In genomic region chr8:94453868-94454488, GRCm38 (mm10) we compare ENCODE assay signal across 32 mouse cellular contexts. TPM values are rescaled to one million over a fixed set of nuclear protein-coding genes. Genes with fewer than 3 reads are reported as not detected.
DNase-seq lines count a peak whose midpoint lies in the region; ATAC-seq and TF ChIP-seq lines count a peak whose summit lies in the region.
"Had no signal": no experiment of that assay in that cellular context is flagged by ENCODE, and none has a peak within 500 bp of the region (broad histone marks: within the 10 kb centered on the region; RNA-seq: fewer than 3 reads in every experiment).

No protein-coding gene starts in this region.

- H3K4me1 ChIP-seq in heart, adult 2 months (ENCODE audit: control insufficient read depth, insufficient read depth, low read length): no peaks in the 10 kb centered on the region
- H3K4me1 ChIP-seq in forebrain, embryonic 16.5 days (replicated peaks; ENCODE audit: control insufficient read depth, insufficient read depth, low read length): no peaks in the 10 kb centered on the region
- H3K4me1 ChIP-seq: embryonic facial prominence, embryonic 12.5 days; heart, embryonic 15.5 days; hindbrain, embryonic 12.5 days; limb, embryonic 12.5 days; liver, embryonic 13.5 days; midbrain, embryonic 13.5 days had no signal

- peak; percentile 71 for DNase-seq in heart, adult 11 months
- DNase-seq in heart, adult 2 months: no peak
- peak; percentile 66 for DNase-seq in T-cell, adult 2 months (ENCODE audit: low spot score)
- peak; percentile 78 for DNase-seq in naive thymus-derived CD4-positive, alpha-beta T cell, adult 2 months (ENCODE audit: low read depth)
- DNase-seq in c-Kit-positive CD71-positive TER-119-positive erythroid progenitor cells, embryonic 14.5 days (ENCODE audit: low spot score): no peak
- DNase-seq: adrenal gland, adult 8-10 months; cerebellum, adult 9-10 months; embryo, embryonic 11 days; gastrocnemius, adult 2 months; kidney, postnatal 14 days; layer of hippocampus, adult 9-11 months; liver, embryonic 13.5 days; lung, adult 2 months; lung, postnatal 10 days; right cerebral cortex, adult 18-20 months; thymus, adult 2 months; thymus, postnatal 36 days had no signal

- H3K9ac ChIP-seq in heart, adult 2 months (ENCODE audit: low read depth, low read length): no peak overlapping the region
- no peak overlapping the region for H3K9ac ChIP-seq in forebrain, embryonic 16.5 days (replicated peaks; ENCODE audit: low read depth, low read length)
- H3K9ac ChIP-seq: embryonic facial prominence, embryonic 12.5 days; heart, embryonic 15.5 days; hindbrain, embryonic 12.5 days; limb, embryonic 12.5 days; liver, embryonic 13.5 days; midbrain, embryonic 13.5 days had no signal

- TF ChIP-seq CTCF in heart, adult 2 months (IDR thresholded peaks at IDR 0.05): no peak

- H3K79me2 ChIP-seq in heart, adult 2 months (replicated peaks; ENCODE audit: control insufficient read depth, insufficient read depth, low read length): no peaks in the 10 kb centered on the region

- H3K4me2 ChIP-seq in forebrain, embryonic 16.5 days (ENCODE audit: low read length): no peak overlapping the region
- H3K4me2 ChIP-seq: embryonic facial prominence, embryonic 12.5 days; heart, embryonic 15.5 days; hindbrain, embryonic 12.5 days; limb, embryonic 12.5 days; liver, embryonic 13.5 days; midbrain, embryonic 13.5 days had no signal

- WGBS in heart, adult 2 months: 65% methylated on average over 6 of the region's 6 CpGs
- 86% methylated on average over 6 of the region's 6 CpGs for WGBS in forebrain, embryonic 16.5 days

- no peaks in the 10 kb centered on the region for H3K27me3 ChIP-seq in heart, adult 2 months (ENCODE audit: control insufficient read depth, insufficient read depth, low read length)
- no peaks in the 10 kb centered on the region for H3K27me3 ChIP-seq in forebrain, embryonic 16.5 days (replicated peaks; ENCODE audit: control insufficient read depth, insufficient read depth, low read length)
- H3K27me3 ChIP-seq: embryonic facial prominence, embryonic 12.5 days; heart, embryonic 15.5 days; hindbrain, embryonic 12.5 days; limb, embryonic 12.5 days; liver, embryonic 13.5 days; midbrain, embryonic 13.5 days; Patski had no signal

- intact Hi-C loops in heart, adult 2 months (cut with DNase I): no loop called here

- H3K9me3 ChIP-seq in forebrain, embryonic 16.5 days (ENCODE audit: control insufficient read depth, low read length): no peaks in the 10 kb centered on the region
- H3K9me3 ChIP-seq: embryonic facial prominence, embryonic 12.5 days; G1E; heart, embryonic 15.5 days; hindbrain, embryonic 12.5 days; limb, embryonic 12.5 days; liver, embryonic 13.5 days; midbrain, embryonic 13.5 days had no signal

- H3K36me3 ChIP-seq in heart, adult 2 months (ENCODE audit: control insufficient read depth, insufficient read depth, low read length): no peaks in the 10 kb centered on the region
- H3K36me3 ChIP-seq in forebrain, embryonic 16.5 days (ENCODE audit: control insufficient read depth, insufficient read depth): no peaks in the 10 kb centered on the region
- H3K36me3 ChIP-seq: embryonic facial prominence, embryonic 12.5 days; G1E; heart, embryonic 15.5 days; hindbrain, embryonic 12.5 days; limb, embryonic 12.5 days; liver, embryonic 13.5 days; midbrain, embryonic 13.5 days had no signal

- no peak overlapping the region for H3K27ac ChIP-seq in heart, adult 2 months
- no peak overlapping the region for H3K27ac ChIP-seq in forebrain, embryonic 16.5 days (ENCODE audit: low read length)
- H3K27ac ChIP-seq: embryonic facial prominence, embryonic 12.5 days; gastrocnemius, adult 2 months; heart, embryonic 15.5 days; hindbrain, embryonic 12.5 days; hindbrain, postnatal 0 days; limb, embryonic 12.5 days; liver, embryonic 13.5 days; macrophage; midbrain, embryonic 13.5 days had no signal

- no peak for TF ChIP-seq POLR2A in heart, adult 2 months (IDR thresholded peaks at IDR 0.05; ENCODE audit: insufficient read depth, low read depth, low read length)

- ATAC-seq in CD4-positive, CD25-positive, alpha-beta regulatory T cell, adult 4 months: peak; percentile 70
- no peak for ATAC-seq in monocyte, adult 5-6 weeks (replicated peaks; ENCODE audit: insufficient number of reproducible peaks, low FRiP score, low TSS enrichment, poor library complexity, severe bottlenecking)
- ATAC-seq in forebrain, embryonic 16.5 days: no peak
- ATAC-seq: forebrain, embryonic 14.5 days; hindbrain, postnatal 0 days; intestine, postnatal 0 days; midbrain, embryonic 13.5 days; Patski had no signal

- H3K4me3 ChIP-seq in heart, adult 2 months: no peak overlapping the region
- no peak overlapping the region for H3K4me3 ChIP-seq in forebrain, embryonic 16.5 days (replicated peaks; ENCODE audit: low read length)
- H3K4me3 ChIP-seq: embryonic facial prominence, embryonic 12.5 days; gastrocnemius, adult 2 months; heart, embryonic 15.5 days; hindbrain, embryonic 12.5 days; limb, embryonic 12.5 days; liver, embryonic 13.5 days; midbrain, embryonic 13.5 days had no signal

- no peak for TF ChIP-seq EP300 in heart, adult 2 months (IDR thresholded peaks at IDR 0.05; ENCODE audit: insufficient read depth, low read depth, low read length)

RNA-seq across cellular contexts. Expression of gene Nlrc5, which starts 19.8 kb away (rescaled TPM):
- total RNA-seq in heart, adult 2 months (2021): 1 to 10 TPM; 2.3 to 3.7 TPM
- polyA plus RNA-seq in heart, adult 2 months (2012; rRNA removed): 3.7 and 4.9 TPM in 2 replicates
- polyA plus RNA-seq in CD4-positive, CD25-positive, alpha-beta regulatory T cell, adult 4 months (2017; shearing (Covaris generic)): 100 to 1,000 TPM; 186 to 214 TPM
- 77.4 to 130 TPM (median 92.6 TPM) in 3 replicates for total RNA-seq in monocyte, adult 5-6 weeks (2017)
- 0.28 and 0.47 TPM in 2 replicates for polyA plus RNA-seq in forebrain, embryonic 16.5 days (2015; fragmentation: Nextera tagmentation; extraction: Ambion mirVana)
- polyA plus RNA-seq: neural tube, embryonic 11.5 days had no signal

Comparison
In these comparisons a context has a peak if more than half of its experiments do, and no peak if none do; other contexts are left out.
1. DNase-seq: peak in heart, adult 11 months (single experiment), T-cell, adult 2 months (single experiment) and naive thymus-derived CD4-positive, alpha-beta T cell, adult 2 months (single experiment); none in heart, adult 2 months (0 of 2) and c-Kit-positive CD71-positive TER-119-positive erythroid progenitor cells, embryonic 14.5 days (single experiment).
2. RNA of gene Nlrc5, which starts 19.8 kb away (polyA plus RNA-seq): 186 to 214 TPM in CD4-positive, CD25-positive, alpha-beta regulatory T cell, adult 4 months; 3.7 to 4.9 TPM in heart, adult 2 months and 0.28 to 0.47 TPM in forebrain, embryonic 16.5 days; every median in the first group is over 10 times any median in the second.